Mouse (Mus musculus): ENCODE data around the gene Gm3336. TPM values are rescaled to one million over a fixed set of nuclear protein-coding genes. Genes with fewer than 3 reads are reported as not detected.

Gene Gm3336
- polyA plus RNA-seq, 1 experiment, result not detected

DNA sequence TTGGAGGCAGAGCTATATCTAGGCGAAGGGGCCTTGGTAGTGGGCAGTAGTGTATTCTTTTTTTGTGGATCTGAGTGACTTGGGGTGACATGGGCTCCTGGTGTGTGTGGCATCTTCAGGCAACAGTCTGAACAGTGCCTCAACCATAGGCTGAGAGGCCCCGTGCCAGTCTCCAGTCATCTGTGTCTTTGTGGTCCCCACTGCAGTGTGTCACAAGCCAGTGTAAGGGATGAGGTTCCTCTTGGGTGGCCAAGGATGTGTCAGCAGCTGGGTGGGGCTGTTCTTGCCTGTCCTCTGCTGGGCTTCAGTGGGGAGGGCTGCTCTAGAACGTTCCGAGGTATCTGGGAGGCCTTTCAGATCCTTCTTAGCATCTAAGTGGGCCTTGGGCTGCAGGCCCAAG is 12.6 kb downstream of the Gm3336 start:
- Histone ChIP-seq H3K4me3 (ENCODE audit: insufficient read depth, poor library complexity, severe bottlenecking) (no peak overlapping the region), H3ac (ENCODE audit: control insufficient read depth, insufficient read length, low read depth) (no peak overlapping the region), H3K27me3 (ENCODE audit: control insufficient read depth, insufficient read depth, insufficient read length) (peaks cover 14% of the 10 kb centered on the region), H3K36me3 (ENCODE audit: control insufficient read depth, insufficient read depth) (no peaks in the 10 kb centered on the region), H3K79me2 (ENCODE audit: control insufficient read depth, insufficient read depth) (no peaks in the 10 kb centered on the region), H3K79me3 (ENCODE audit: low read depth) (no peaks in the 10 kb centered on the region)
- TF ChIP-seq MYOG (IDR thresholded peaks at IDR 0.05; ENCODE audit: control insufficient read depth, extremely low read depth, insufficient read length) (no peak), MAX (IDR thresholded peaks at IDR 0.05) (no peak)

DNA sequence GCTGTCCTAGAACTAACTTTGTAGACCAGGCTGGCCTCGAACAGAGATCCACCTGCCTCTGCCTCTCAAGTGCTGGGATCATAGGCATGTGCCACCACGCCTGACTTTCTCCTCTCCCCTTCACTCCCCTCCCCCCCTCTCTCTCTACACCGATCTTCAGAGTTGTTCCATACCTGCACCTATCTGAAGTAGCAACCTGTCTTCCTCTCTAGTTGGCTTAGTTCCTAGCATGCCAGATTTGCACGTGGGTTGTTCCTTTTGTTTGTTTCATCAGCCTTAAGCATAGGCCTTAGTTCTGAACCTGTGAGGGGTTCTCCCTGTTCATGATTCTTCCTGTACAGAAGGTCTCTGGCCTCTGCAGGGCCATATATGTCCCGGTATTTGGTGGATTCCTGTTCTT is 19.4 kb downstream of the Gm3336 start:
- H3K36me3 ChIP-seq (ENCODE audit: control insufficient read depth, insufficient read depth), result no peaks in the 10 kb centered on the region
- H3K79me2 ChIP-seq (ENCODE audit: control insufficient read depth, insufficient read depth), result no peaks in the 10 kb centered on the region
- H3ac ChIP-seq (ENCODE audit: control insufficient read depth, insufficient read length, low read depth), result no peak overlapping the region
- H3K79me3 ChIP-seq (ENCODE audit: low read depth), result no peaks in the 10 kb centered on the region
- peaks cover 25% of the 10 kb centered on the region for H3K27me3 ChIP-seq (ENCODE audit: control insufficient read depth, insufficient read depth, insufficient read length)
- TF ChIP-seq CEBPB (IDR thresholded peaks at IDR 0.05; ENCODE audit: low read depth), result no peak
- TF ChIP-seq MAX (IDR thresholded peaks at IDR 0.05), result no peak
- no peak for TF ChIP-seq FOSL1 (IDR thresholded peaks at IDR 0.05; ENCODE audit: insufficient read depth, low read length, poor library complexity, severe bottlenecking)
- TF ChIP-seq CTCF (IDR thresholded peaks at IDR 0.05; ENCODE audit: control insufficient read depth, insufficient read depth, insufficient read length), result no peak
- TF ChIP-seq USF1 (IDR thresholded peaks at IDR 0.05; ENCODE audit: low read depth), result no peak
- TF ChIP-seq MYOD1 (IDR thresholded peaks at IDR 0.05; ENCODE audit: control insufficient read depth, insufficient read length, low read depth), result no peak
- no peak for TF ChIP-seq MYOG (IDR thresholded peaks at IDR 0.05; ENCODE audit: control insufficient read depth, extremely low read depth, insufficient read length)
- no peak overlapping the region for H3K4me3 ChIP-seq (ENCODE audit: insufficient read depth, poor library complexity, severe bottlenecking)

- Histone ChIP-seq H3K79me2 (ENCODE audit: control insufficient read depth, insufficient read depth) (no peaks in the 10 kb centered on the region), H3K79me3 (ENCODE audit: low read depth) (no peaks in the 10 kb centered on the region), H3ac (ENCODE audit: control insufficient read depth, insufficient read length, low read depth) (no peak overlapping the region), H3K36me3 (ENCODE audit: control insufficient read depth, insufficient read depth) (no peaks in the 10 kb centered on the region), H3K27me3 (ENCODE audit: control insufficient read depth, insufficient read depth, insufficient read length) (peaks cover 27% of the 10 kb centered on the region), H3K4me3 (ENCODE audit: insufficient read depth, poor library complexity, severe bottlenecking) (no peak overlapping the region)
- TF ChIP-seq USF1 (IDR thresholded peaks at IDR 0.05; ENCODE audit: low read depth), result no peak
- no peak for TF ChIP-seq MAX (IDR thresholded peaks at IDR 0.05)
- no peak for TF ChIP-seq CEBPB (IDR thresholded peaks at IDR 0.05; ENCODE audit: low read depth)
- TF ChIP-seq MYOG (IDR thresholded peaks at IDR 0.05; ENCODE audit: control insufficient read depth, extremely low read depth, insufficient read length), result no peak
- TF ChIP-seq FOSL1 (IDR thresholded peaks at IDR 0.05; ENCODE audit: insufficient read depth, low read length, poor library complexity, severe bottlenecking), result no peak
- no peak for TF ChIP-seq CTCF (IDR thresholded peaks at IDR 0.05; ENCODE audit: control insufficient read depth, insufficient read depth, insufficient read length)
- no peak for TF ChIP-seq MYOD1 (IDR thresholded peaks at IDR 0.05; ENCODE audit: control insufficient read depth, insufficient read length, low read depth)
These were observed 19.9 kb downstream of the Gm3336 start for GRCm38 (mm10) chr8:70738211-70738610.

GRCm38 (mm10) chr8:70741661-70742060 is 23.3 kb downstream of the Gm3336 start:
- peaks cover 41% of the 10 kb centered on the region for H3K27me3 ChIP-seq (ENCODE audit: control insufficient read depth, insufficient read depth, insufficient read length)
- H3K4me3 ChIP-seq (ENCODE audit: insufficient read depth, poor library complexity, severe bottlenecking), result no peak overlapping the region
- no peak for TF ChIP-seq MYOG (IDR thresholded peaks at IDR 0.05; ENCODE audit: control insufficient read depth, extremely low read depth, insufficient read length)
- no peak for TF ChIP-seq MAX (IDR thresholded peaks at IDR 0.05)
- TF ChIP-seq FOSL1 (IDR thresholded peaks at IDR 0.05; ENCODE audit: insufficient read depth, low read length, poor library complexity, severe bottlenecking), result no peak
- no peaks in the 10 kb centered on the region for H3K79me3 ChIP-seq (ENCODE audit: low read depth)
- no peak overlapping the region for H3ac ChIP-seq (ENCODE audit: control insufficient read depth, insufficient read length, low read depth)
- no peaks in the 10 kb centered on the region for H3K36me3 ChIP-seq (ENCODE audit: control insufficient read depth, insufficient read depth)
- H3K79me2 ChIP-seq (ENCODE audit: control insufficient read depth, insufficient read depth), result no peaks in the 10 kb centered on the region

- no peak overlapping the region for H3ac ChIP-seq (ENCODE audit: control insufficient read depth, insufficient read length, low read depth)
- H3K27me3 ChIP-seq (ENCODE audit: control insufficient read depth, insufficient read depth, insufficient read length), result peaks cover 43% of the 10 kb centered on the region
- no peaks in the 10 kb centered on the region for H3K79me2 ChIP-seq (ENCODE audit: control insufficient read depth, insufficient read depth)
- H3K4me3 ChIP-seq (ENCODE audit: insufficient read depth, poor library complexity, severe bottlenecking), result no peak overlapping the region
- no peaks in the 10 kb centered on the region for H3K79me3 ChIP-seq (ENCODE audit: low read depth)
- H3K36me3 ChIP-seq (ENCODE audit: control insufficient read depth, insufficient read depth), result no peaks in the 10 kb centered on the region
- no peak for TF ChIP-seq CEBPB (IDR thresholded peaks at IDR 0.05; ENCODE audit: low read depth)
- TF ChIP-seq CTCF (IDR thresholded peaks at IDR 0.05; ENCODE audit: control insufficient read depth, insufficient read depth, insufficient read length), result no peak
- TF ChIP-seq MYOD1 (IDR thresholded peaks at IDR 0.05; ENCODE audit: control insufficient read depth, insufficient read length, low read depth), result no peak
- TF ChIP-seq USF1 (IDR thresholded peaks at IDR 0.05; ENCODE audit: low read depth), result no peak
- TF ChIP-seq MAX (IDR thresholded peaks at IDR 0.05), result no peak
- no peak for TF ChIP-seq MYOG (IDR thresholded peaks at IDR 0.05; ENCODE audit: control insufficient read depth, extremely low read depth, insufficient read length)
- no peak for TF ChIP-seq FOSL1 (IDR thresholded peaks at IDR 0.05; ENCODE audit: insufficient read depth, low read length, poor library complexity, severe bottlenecking)
These were observed 23.8 kb downstream of the Gm3336 start for GRCm38 (mm10) chr8:70742176-70742575.

DNA sequence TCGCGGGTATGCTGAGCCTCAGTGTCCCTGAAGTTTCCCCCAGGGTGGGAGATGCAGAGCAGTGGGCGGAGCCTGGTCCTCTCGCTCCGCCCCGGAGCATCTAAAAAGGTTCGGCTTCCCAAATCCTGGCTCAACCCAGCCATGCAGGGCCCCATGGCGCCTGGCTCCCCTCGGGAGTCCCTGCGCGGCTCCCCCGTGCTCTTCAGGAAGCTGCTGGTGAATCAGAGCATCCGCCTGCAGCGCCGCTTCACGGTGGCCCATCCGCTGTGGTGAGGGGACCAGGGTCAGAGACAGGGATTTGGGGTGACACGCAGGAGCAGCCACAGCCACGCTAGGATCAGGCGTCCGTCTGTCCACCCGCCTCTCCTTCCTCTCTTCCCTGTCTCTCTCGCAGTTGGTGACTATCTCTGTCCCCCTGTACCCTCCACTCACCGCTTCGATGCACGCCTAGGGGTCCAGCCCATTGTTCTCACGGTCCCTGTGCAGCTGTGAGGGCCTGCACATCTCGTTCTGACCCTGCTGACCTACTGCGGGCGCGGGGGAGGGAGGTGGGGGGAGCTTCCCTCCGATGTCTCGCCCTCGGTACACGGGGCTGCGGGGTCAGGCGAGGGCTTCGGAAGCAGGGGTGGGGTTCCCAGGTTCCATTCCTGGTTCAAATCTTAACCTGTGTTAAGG is 24.8 kb downstream of the Gm3336 start:
- H3K36me3 ChIP-seq (ENCODE audit: control insufficient read depth, insufficient read depth), result no peaks in the 10 kb centered on the region
- H3K4me3 ChIP-seq (ENCODE audit: insufficient read depth, poor library complexity, severe bottlenecking), result no peak overlapping the region
- no peak overlapping the region for H3ac ChIP-seq (ENCODE audit: control insufficient read depth, insufficient read length, low read depth)
- no peaks in the 10 kb centered on the region for H3K79me2 ChIP-seq (ENCODE audit: control insufficient read depth, insufficient read depth)
- H3K79me3 ChIP-seq (ENCODE audit: low read depth), result no peaks in the 10 kb centered on the region
- peaks cover 47% of the 10 kb centered on the region for H3K27me3 ChIP-seq (ENCODE audit: control insufficient read depth, insufficient read depth, insufficient read length)
- TF ChIP-seq CTCF (IDR thresholded peaks at IDR 0.05; ENCODE audit: control insufficient read depth, insufficient read depth, insufficient read length), result no peak
- no peak for TF ChIP-seq USF1 (IDR thresholded peaks at IDR 0.05; ENCODE audit: low read depth)
- TF ChIP-seq MAX (IDR thresholded peaks at IDR 0.05), result no peak
- TF ChIP-seq FOSL1 (IDR thresholded peaks at IDR 0.05; ENCODE audit: insufficient read depth, low read length, poor library complexity, severe bottlenecking), result no peak
- TF ChIP-seq MYOG (IDR thresholded peaks at IDR 0.05; ENCODE audit: control insufficient read depth, extremely low read depth, insufficient read length), result no peak
- TF ChIP-seq MYOD1 (IDR thresholded peaks at IDR 0.05; ENCODE audit: control insufficient read depth, insufficient read length, low read depth), result no peak
- no peak for TF ChIP-seq CEBPB (IDR thresholded peaks at IDR 0.05; ENCODE audit: low read depth)

Data from C2C12 (cell line).